Mouse (Mus musculus): ENCODE results near the gene Plekha7.

- TF ChIP-seq CTCF (IDR thresholded peaks at IDR 0.05; ENCODE audit: control insufficient read depth, insufficient read depth, low read length): no peak
- no peak for TF ChIP-seq POLR2A (IDR thresholded peaks at IDR 0.05; ENCODE audit: borderline replicate concordance, control insufficient read depth, low read depth, low read length)
Measured at GRCm38 (mm10) chr7:116111546-116111945, 196.6 kb downstream of the Plekha7 start.

Measured in bone marrow, adult 2 months (tissue).